Mouse (Mus musculus) cerebellum, adult 2 months (tissue): ENCODE measurements around the gene Gm20479. TPM values are rescaled to one million over a fixed set of nuclear protein-coding genes. Genes with fewer than 3 reads are reported as not detected.

Source experiments
- DNase-seq, 2 experiments: peaks; one replicate each; pipeline ENCODE4 v3.0.0; 2021
- H3K27ac ChIP-seq: fragments of 200-500 bp; 2 replicates; pipeline ENCODE4 v1.5.1; 2012; ENCODE audit warnings: low read length, control low read depth, inconsistent platforms; ENCODE audit not compliant: insufficient read depth
- H3K27me3 ChIP-seq: fragments of 200-500 bp; 2 replicates; pipeline ENCODE4 v1.6.1; 2012; ENCODE audit warnings: inconsistent platforms, mild to moderate bottlenecking, low read length, moderate library complexity; ENCODE audit not compliant: control insufficient read depth, insufficient read depth
- H3K4me1 ChIP-seq: fragments of 200-500 bp; 2 replicates; pipeline ENCODE4 v1.6.1; 2011; ENCODE audit warnings: low read length; ENCODE audit not compliant: control insufficient read depth, insufficient read depth
- H3K4me3 ChIP-seq: fragments of 200-500 bp; replicated peaks from 2 replicates; pipeline ENCODE3; 2011; ENCODE audit warnings: mild to moderate bottlenecking, low read depth, low read length, control low read depth; ENCODE audit not compliant: insufficient read depth
- CTCF ChIP-seq: fragments of 200-500 bp; IDR thresholded peaks from 2 replicates; pipeline ENCODE4 v1.5.1; 2011; ENCODE audit warnings: low read depth, mild to moderate bottlenecking, control low read depth, low read length, moderate library complexity, borderline replicate concordance; ENCODE audit not compliant: insufficient read depth
- POLR2A ChIP-seq: fragments of 200-500 bp; IDR thresholded peaks from 2 replicates; pipeline ENCODE4 v1.6.1; 2011; ENCODE audit warnings: low read length, control low read depth, borderline replicate concordance; ENCODE audit not compliant: insufficient read depth
- WGBS: fragments of 180-500 bp; shearing (Covaris S2); methylation state at CpG from one replicate; pipeline ENCODE4 v1.1.7; 2018; 5-methylcytosine and 5-hydroxymethylcytosine counted together
- polyA plus RNA-seq: library from polyadenylated mRNA; depleted of rRNA; stranded (reverse); fragments of >200 nt; gene quantifications from 2 replicates; pipeline ENCODE4 v1.2.3, GENCODE M21; 2012

The Gm20479 gene
- polyA plus RNA-seq, 1 experiment: not detected

DNA sequence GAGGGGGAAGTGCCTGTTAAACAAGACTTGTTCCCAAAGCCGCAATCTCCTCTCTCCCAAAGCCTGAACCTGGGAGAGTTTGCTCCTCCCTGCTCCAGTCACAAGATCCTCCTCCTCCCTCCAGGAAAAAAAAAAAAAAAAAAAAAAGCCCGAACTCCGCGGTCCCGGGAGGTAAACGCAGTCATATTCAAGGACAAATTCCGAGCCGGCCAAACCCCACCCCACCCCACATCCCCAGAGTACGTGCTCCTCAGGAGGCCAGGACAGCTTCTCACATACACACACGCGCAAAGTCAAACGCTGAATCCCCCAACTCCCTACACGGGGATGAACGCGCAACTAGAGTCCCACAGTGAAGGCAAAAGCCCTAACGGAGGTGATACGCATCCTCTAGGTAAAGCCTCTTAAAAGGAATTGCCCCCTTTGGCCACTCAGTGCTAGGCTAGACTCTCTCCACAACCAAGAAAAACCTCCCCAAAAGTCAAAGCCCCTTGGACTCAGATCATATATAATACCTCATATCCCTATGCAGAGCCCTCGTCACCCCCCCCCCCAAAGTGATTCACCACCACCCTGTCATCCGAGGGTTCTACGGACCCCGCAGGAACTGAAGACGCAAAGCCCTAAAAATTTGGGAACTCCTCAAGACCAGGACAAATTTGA is 38.4 kb upstream of the Gm20479 start:
- no peaks in the 10 kb centered on the region for H3K27me3 ChIP-seq
- TF ChIP-seq CTCF: no peak
- TF ChIP-seq POLR2A: peak; percentile 50; the same call in 1 of the 2 replicates
- H3K27ac ChIP-seq: peak overlapping the region; percentile 72
- peak overlapping the region; percentile 99 for H3K4me3 ChIP-seq
- under 1% methylated on average over 22 of the region's 22 CpGs for WGBS
- H3K4me1 ChIP-seq: peaks cover 6% of the 10 kb centered on the region; the same call in 1 of the 2 replicates
- peak; percentile 65 to 72 for DNase-seq

DNA sequence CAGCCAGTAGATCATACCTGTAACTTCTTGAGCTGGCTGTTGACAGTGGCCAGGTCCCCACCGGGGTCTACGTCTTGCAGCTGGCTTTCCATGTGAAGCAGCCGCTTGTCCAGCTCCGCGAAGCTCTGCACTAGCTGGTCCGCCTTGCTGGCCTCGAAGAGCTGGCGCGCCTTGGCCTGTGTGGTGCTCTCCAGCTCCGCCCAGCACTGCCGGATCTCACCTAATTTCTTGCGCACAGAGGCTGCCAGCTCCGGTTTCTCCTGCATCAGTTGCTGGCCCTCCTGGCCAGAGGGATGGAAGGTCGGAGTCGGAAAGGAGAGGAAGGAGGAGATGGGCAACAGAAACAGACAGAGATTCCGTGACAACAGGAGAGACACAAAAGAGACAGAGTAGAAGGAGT is 34.2 kb upstream of the Gm20479 start:
- Histone ChIP-seq H3K27ac (peak overlapping the region; percentile 55), H3K27me3 (no peaks in the 10 kb centered on the region), H3K4me1 (peaks cover 10% of the 10 kb centered on the region; the same call in 1 of the 2 replicates), H3K4me3 (no peak overlapping the region)
- peak; percentile 64 to 68 for DNase-seq
- TF ChIP-seq POLR2A (no peak), CTCF (no peak)
- 11% methylated on average over 16 of the region's 16 CpGs for WGBS

DNA sequence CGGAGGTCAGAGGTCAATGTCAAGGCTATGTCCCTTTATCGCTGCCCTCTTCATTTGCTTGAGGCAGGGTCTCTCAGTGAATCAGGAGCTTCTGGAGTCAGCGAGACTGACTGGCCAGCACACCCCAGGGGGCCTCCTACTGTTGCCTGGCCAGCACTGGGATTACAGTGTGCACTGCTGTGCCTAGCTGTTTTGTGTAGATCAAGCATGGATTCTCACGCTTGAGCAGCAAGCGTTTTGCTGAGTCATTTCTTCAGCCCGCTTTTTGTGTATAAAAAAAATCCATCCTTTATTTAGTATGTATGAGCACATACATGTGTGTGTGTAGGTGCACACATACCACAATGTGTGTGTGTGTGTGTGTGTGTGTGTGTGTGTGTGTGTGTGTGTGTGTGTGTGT is 32.0 kb upstream of the Gm20479 start:
- H3K27me3 ChIP-seq: no peaks in the 10 kb centered on the region
- WGBS: 36% methylated on average over 6 of the region's 6 CpGs
- no peak for TF ChIP-seq POLR2A
- no peak for TF ChIP-seq CTCF

DNA sequence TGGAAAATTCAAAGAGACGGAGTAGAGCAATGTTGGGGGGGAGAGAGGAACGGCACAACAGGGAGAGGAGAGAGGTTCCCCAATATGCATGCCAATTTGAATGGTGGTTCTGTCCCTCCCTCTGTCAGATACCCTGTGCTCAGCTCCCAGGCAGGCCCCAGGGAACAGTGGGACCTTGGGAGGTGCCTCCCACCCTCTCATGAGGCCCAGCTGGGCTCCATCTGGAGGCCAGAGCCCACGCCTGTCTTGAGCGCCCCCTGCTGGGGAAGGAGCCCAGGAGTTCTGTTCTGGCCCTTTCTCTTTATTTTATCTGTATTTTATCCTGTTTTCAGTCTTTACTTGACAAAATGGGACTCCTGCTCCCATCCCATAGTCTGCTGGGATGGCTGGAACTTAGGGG is 27.5 kb upstream of the Gm20479 start:
- Histone ChIP-seq H3K27me3 (no peaks in the 10 kb centered on the region), H3K27ac (peak overlapping the region; percentile 69), H3K4me3 (no peak overlapping the region), H3K4me1 (peaks cover 25% of the 10 kb centered on the region)
- WGBS: 26% methylated on average over 4 of the region's 4 CpGs
- DNase-seq: peak in 1 of 2 experiments; percentile 58
- TF ChIP-seq POLR2A (no peak), CTCF (peak; percentile 49; the same call in 1 of the 2 replicates)

More for the DNA sequence above, 32.0 kb upstream of the Gm20479 start:
- Histone ChIP-seq H3K27ac (no peak overlapping the region), H3K4me3 (no peak overlapping the region), H3K4me1 (peaks cover 20% of the 10 kb centered on the region)
- no peak for DNase-seq

DNA sequence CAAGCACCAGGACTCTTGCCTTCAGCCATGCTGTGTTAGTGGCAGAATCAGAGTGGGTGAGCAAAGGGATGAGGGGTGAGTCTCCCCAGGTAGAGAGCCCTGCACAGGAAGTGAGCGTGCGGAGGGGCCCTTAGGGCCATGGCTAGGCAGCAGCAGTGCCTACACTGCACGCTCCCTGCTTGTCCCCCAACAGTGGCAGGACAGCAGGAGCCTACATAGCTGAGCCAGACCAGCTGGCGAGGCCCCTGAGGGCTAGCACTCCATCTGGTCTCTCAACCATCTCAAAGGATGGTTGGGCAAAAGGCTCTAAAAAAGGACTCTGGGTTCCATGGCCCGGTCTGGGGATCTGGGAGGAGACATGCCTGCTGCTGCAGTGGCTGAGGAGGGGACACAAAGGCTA is 26.9 kb upstream of the Gm20479 start:
- Histone ChIP-seq H3K4me3 (no peak overlapping the region), H3K27me3 (no peaks in the 10 kb centered on the region), H3K27ac (peak overlapping the region; percentile 69), H3K4me1 (peaks cover 25% of the 10 kb centered on the region)
- peak; percentile 76 to 82 for DNase-seq
- TF ChIP-seq POLR2A (no peak), CTCF (no peak)
- WGBS: 10% methylated on average over 5 of the region's 5 CpGs

DNA sequence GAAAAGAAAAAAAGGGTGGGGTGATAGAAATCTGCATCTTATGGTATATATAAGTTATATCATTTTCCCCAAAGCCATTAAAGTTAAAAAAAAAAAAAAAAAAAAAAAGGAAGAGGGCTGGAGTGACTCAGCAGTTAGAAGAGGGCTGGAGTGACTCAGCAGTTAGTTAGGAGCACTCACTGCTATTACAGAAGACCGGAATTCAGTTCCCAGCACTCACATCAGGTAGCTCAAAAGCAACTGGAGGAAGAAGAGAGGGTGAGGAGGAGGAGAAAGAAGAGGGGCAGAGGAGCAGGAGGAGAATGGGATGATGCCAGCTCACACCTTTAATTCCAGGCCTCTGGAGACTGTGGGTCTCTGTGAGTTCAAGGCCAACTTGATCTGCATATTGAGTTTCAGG is 26.0 kb upstream of the Gm20479 start:
- Histone ChIP-seq H3K27me3 (no peaks in the 10 kb centered on the region), H3K27ac (0 out of 2 replicates have a peak overlapping the region, but pooled peaks have one; percentile 69), H3K4me1 (peaks cover 25% of the 10 kb centered on the region), H3K4me3 (no peak overlapping the region)
- DNase-seq: no peak
- 90% methylated on average over 1 of the region's 1 CpGs for WGBS
- no peak for TF ChIP-seq POLR2A
- TF ChIP-seq CTCF: no peak

DNA sequence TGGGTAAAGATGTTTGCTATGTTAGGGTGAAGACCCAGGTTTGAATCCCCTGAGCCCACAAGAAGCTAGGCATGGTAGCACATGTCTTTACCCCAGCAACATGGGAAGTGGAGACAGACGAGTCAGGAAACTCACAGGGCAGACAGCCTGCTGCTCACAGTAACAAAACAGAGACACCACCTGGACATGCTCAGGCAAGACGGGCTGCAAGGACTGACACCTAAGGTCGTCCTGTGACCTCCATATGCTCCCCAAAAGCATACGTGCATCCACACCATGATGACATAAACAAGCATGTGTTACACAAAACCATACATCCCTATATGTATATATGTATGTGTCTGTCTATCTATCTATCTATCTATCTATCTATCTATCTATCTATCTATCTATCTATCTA is 24.3 kb upstream of the Gm20479 start:
- 12% methylated on average over 4 of the region's 4 CpGs for WGBS
- no peak for DNase-seq
- H3K27me3 ChIP-seq: no peaks in the 10 kb centered on the region
- TF ChIP-seq CTCF: no peak
- TF ChIP-seq POLR2A: no peak
- no peak overlapping the region for H3K27ac ChIP-seq
- no peak overlapping the region for H3K4me3 ChIP-seq
- H3K4me1 ChIP-seq: peaks cover 19% of the 10 kb centered on the region

DNA sequence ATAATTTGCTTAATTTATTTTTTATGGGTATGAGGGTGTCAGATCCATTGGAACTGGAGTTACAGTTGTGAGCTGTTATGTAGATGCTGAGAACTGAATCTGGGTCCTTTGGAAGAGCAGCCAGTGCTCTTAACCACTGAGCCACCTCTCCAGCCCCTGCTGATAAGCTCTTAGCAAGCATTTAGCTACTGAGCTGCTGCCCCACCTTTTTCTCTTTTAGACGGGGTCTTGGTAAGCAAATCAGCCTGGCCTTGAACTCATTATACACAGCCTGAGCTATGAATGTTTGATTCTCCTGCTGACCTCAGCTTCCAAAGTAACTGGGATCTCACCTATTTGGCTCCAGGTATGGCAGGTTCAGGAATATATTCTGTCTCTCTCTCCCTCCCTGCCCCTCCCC is 23.8 kb upstream of the Gm20479 start:
- H3K27ac ChIP-seq: no peak overlapping the region
- H3K4me3 ChIP-seq: no peak overlapping the region
- H3K27me3 ChIP-seq: no peaks in the 10 kb centered on the region
- 63% methylated on average over 1 of the region's 1 CpGs for WGBS
- TF ChIP-seq CTCF (no peak), POLR2A (no peak)
- DNase-seq: no peak
- H3K4me1 ChIP-seq: peaks cover 19% of the 10 kb centered on the region
